Mouse (Mus musculus): Measurements from ENCODE around the gene Itprid1.

The Itprid1 gene

DNA sequence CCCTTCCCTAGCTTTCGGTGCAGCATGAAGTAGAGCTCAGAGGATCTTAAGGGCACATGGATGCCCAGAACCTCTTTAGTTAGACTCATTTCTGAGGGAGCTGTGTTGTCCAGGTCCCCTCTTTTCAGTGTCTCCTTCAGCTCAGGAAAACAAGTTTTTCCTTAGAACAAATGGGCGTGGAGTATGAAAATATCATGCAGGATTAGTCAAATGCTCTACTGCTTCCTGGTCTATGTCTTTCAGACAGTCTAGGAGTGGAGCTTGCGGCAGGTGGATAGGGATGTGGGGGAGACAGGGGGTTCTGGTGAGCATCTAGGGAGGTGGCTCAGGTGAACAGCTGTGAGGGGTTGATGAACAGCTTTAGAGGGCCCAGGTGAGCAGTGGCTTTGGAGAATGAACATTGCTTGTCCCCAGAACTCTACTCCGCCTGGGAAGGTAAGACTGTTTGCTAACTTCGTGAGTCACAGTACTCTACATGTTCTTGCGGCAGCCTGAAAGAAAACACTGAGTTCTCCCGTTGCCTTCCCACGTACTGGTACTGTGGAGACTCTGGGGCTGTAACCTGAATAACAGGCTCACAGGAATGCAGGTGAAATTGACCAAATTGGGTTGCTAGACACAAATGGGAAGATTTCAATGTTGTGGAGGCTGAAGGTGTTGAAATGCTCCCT, at the start of gene Itprid1:
Itprid1 (plus strand) TSS at position 246 of the 671 bp plus-strand sequence.
- no peak for DNase-seq (ENCODE audit: low spot score)

DNA sequence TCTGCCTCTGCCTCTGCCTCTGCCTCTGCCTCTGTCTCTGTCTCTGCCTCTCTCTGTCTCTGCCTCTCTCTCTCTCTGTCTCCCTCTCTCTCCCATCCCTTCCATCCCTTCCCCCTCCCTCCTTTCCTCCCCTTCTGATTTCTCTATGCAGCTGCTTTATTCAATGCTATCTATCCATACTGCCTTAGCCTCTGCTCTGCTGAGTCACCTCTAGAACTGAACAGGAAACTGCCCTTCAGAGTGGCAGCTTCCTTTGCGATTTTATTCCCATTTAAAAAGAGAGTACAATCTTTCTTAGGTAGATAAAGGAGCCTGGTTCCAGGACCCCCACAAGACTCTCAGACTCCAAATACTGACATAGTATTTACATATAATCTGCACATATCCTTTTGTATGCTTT, 47.1 kb upstream of the Itprid1 start:
- DNase-seq (ENCODE audit: low spot score): no peak

DNA sequence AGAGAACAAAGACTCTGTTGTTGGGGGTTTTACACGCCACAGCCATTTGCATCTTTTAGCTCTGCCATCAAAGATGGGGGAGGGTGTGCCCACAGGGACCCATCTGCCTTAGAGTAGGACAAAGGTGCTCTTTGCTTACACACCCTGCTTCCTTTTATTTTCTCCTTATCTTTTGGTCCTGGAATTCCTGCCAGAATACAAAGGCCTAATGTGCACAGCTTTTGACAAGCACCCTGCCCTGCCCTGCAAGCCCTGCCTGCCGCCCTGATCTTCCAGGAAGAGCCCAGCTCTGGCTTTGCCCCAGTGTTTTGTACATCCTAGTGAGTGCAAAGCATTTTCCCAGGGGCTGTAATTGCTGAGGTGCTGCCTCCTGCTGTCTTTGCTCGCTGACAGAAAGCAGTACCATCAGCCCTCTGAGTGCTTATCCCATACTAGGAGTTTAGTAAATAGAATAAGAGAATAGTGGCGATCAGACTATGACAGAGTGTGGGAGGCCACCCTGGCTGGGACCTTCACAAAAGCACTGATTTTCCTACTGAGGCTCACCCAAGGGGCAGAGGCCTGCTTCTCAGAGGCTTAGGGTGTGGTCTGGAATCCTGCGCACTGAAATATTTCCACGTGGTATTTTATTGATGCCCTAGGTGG, 44.7 kb upstream of the Itprid1 start:
- DNase-seq (ENCODE audit: low spot score): no peak

- DNase-seq (ENCODE audit: low spot score): no peak
These were observed 44.2 kb upstream of the Itprid1 start for GRCm38 (mm10) chr6:55792536-55792935.

DNA sequence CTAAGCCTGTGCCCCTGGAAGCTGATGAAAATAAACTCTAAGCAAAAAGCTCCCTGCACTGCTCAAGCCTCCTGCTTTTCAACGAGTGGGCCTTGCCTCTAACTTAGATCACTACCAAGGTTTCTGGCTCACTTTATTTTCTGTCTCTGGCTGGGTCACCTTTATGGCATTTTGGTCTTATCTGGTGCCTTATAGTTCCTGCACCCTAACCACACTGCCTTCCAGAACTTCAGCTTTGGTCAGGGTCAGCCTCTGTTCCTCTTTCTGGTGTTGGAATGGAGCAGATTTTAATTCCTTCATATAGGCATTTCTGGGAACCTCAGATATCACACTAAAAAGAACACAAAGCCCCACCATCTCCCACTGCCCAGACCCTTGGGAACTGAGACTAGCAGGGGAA, 34.0 kb upstream of the Itprid1 start:
- no peak for DNase-seq (ENCODE audit: low spot score)

DNA sequence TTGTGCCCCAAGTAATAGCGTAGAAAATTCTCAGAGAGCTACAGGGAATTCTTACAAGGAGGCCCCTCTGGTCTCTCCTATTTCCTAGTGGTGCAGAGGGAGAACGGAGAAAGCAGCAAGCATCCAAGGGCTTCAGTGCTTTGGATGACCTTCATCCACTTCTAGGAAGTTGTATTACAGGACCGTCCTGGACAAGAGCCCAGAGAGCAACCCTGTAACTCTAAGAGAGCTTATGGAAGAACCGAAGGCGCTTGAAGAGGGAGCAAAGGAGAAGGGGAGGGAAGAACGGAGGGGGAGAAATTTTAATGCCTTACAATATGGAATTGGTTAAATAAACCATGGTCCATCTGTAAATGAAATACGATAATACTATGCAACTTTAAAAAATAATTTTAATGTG, 33.3 kb upstream of the Itprid1 start:
- no peak for DNase-seq (ENCODE audit: low spot score)

DNA sequence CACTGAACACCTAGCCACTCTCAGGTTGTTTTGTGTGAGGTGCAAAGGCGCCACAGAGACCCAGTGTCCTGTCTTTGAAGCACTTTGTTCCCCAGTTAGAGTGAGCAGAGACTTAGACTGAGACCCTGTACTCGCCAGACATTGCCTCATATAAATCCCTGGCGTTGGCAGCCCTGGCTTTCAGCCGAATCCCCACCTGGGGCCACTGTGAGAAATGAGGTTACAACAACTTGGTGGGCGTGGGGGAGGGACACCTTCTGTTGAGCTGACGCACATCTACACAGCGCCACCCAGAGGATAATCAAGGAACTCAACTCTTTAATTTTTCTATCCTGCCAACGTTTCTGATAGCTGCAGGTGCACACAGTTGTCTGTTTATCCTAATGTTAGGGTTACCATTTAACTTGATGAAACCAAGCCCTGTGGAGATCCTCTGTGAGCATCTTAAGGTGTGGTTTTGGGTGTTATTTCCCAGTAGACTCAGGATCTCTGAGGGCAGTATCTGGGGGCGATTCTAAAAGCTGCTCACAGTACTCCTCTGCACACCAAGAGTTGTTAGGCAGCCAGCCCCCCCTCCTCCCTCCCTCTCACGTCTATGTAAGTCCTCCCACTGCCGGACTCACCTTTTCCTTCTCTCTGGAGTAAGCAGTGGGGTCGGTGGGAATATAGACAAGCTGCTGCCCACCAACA, 32.6 kb upstream of the Itprid1 start:
- DNase-seq (ENCODE audit: low spot score): peak; percentile 6

GRCm38 (mm10) chr6:55804681-55805000, 32.1 kb upstream of the Itprid1 start:
- DNase-seq (ENCODE audit: low spot score): no peak

DNA sequence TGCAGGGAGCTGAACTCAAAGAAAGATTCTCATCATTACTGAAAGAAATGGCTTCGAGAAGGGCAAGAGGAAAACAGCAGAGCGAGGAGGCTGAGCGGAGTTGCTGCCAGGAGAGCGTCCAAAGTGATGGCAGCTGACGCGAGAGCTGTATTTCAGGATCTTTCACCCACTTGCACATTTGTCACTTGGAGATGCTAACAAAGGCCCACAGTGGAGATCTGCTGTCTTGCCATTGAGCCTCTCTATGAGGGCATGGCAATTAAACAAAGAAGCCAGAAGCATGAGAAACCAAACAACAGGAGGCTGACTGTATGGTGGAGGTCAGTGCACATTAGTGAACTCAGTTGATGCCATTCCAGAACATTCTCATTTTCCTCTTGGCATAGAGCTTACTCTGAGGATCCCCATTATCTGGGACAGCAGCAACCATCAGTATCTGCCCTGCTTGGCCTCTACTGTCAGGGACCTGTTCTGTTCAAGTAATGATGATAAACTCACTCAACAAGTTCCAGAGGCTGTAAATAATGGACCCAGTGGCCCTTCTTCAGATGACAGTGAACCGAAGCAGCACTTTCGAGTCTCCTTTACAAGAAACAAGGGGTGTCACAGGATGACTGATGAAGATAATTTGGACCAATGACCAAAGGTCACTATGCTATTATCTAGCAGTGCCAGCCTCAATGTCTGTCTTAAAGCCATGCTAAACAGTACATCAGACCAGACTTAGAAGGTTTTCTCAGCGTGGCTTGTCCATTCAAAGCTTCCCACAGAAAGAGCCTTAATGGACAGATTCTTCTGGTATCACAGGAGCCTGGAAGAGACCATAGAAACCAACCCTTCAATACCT, 31.2 kb upstream of the Itprid1 start:
- DNase-seq (ENCODE audit: low spot score): no peak

- DNase-seq (ENCODE audit: low spot score): no peak
These were observed 30.2 kb upstream of the Itprid1 start for GRCm38 (mm10) chr6:55806537-55806936.

DNA sequence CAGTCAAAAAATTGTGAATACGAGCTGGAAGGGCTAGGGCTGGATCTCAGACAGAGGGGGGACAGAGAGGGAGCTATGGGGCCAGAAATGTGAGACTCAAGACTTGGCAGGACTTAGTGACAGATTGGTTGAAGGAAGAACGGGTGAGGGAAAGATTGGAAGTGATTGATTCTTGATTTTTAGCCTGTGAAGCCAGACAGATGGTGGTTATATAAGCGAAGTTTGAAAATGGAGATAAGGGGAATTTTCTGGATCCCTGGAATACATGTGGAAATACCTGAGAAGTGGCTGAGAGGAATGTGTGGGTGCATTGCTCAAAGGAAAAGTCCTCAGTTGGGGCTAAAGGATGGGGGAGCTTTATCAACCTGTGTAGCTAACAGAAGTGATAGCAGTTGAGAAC, 28.0 kb upstream of the Itprid1 start:
- no peak for DNase-seq (ENCODE audit: low spot score)

- no peak for DNase-seq (ENCODE audit: low spot score)
These were observed 25.5 kb upstream of the Itprid1 start for GRCm38 (mm10) chr6:55811153-55811552.

DNA sequence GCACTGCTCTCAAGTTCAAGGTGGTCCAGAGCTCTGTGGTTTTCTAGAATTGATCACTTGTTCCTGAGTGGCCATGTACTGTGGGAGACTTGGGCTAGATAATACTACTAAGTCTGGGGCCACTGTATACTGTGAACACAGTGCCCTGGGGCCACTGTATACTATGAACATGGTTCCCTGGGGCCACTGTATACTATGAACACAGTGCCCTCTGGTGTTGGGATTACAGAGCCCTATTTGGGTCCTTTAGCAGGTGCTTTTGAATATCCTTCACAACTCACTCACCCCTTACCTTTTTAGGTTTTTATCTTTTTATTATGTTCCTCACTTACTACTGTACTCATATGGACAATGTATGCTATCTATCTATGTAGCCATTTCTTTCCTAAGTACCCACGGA, 24.3 kb upstream of the Itprid1 start:
- no peak for DNase-seq (ENCODE audit: low spot score)

- DNase-seq (ENCODE audit: low spot score): no peak
These were observed 22.3 kb upstream of the Itprid1 start for GRCm38 (mm10) chr6:55814184-55814926.

- no peak for DNase-seq (ENCODE audit: low spot score)
These were observed 19.8 kb upstream of the Itprid1 start for GRCm38 (mm10) chr6:55816911-55817310.

GRCm38 (mm10) chr6:55829722-55830121, 7.0 kb upstream of the Itprid1 start:
- no peak for DNase-seq (ENCODE audit: low spot score)

GRCm38 (mm10) chr6:55852589-55852988, 15.9 kb downstream of the Itprid1 start:
- DNase-seq (ENCODE audit: low spot score): no peak

GRCm38 (mm10) chr6:55856085-55856484, 19.4 kb downstream of the Itprid1 start:
- DNase-seq (ENCODE audit: low spot score): no peak

- DNase-seq (ENCODE audit: low spot score): no peak
These were observed 28.5 kb downstream of the Itprid1 start for GRCm38 (mm10) chr6:55865206-55865605.

GRCm38 (mm10) chr6:55879356-55879960, 42.8 kb downstream of the Itprid1 start:
- DNase-seq (ENCODE audit: low spot score): no peak

GRCm38 (mm10) chr6:55880886-55881285, 44.2 kb downstream of the Itprid1 start:
- DNase-seq (ENCODE audit: low spot score): peak; percentile 3

Measured in ovary, postnatal 36 days (tissue).